Mouse (Mus musculus): ENCODE measurements around the gene Dab2. TPM values are rescaled to one million over a fixed set of nuclear protein-coding genes. Genes with fewer than 3 reads are reported as not detected.

The Dab2 gene
- polyA plus RNA-seq (2015; fragmentation: Nextera tagmentation; extraction: Ambion mirVana): 20.0 and 20.5 TPM in 2 replicates

GRCm38 (mm10) chr15:6299554-6299953, at the start of gene Dab2:
Gene Dab2, plus strand, starts transcription at chr15:6299788.
- Histone ChIP-seq H3K9ac (replicated peaks) (no peak within 1 kb of the TSS), H3K36me3 (no peaks in the 10 kb centered on the region), H3K4me2 (replicated peaks) (no peak within 1 kb of the TSS), H3K27me3 (no peaks in the 10 kb centered on the region), H3K27ac (no peak within 1 kb of the TSS), H3K4me1 (replicated peaks) (no peaks in the 10 kb centered on the region), H3K9me3 (no peaks in the 10 kb centered on the region), H3K4me3 (replicated peaks) (no peak within 1 kb of the TSS)
- no peak for ATAC-seq
- 66% methylated on average over 3 of the region's 3 CpGs for WGBS

GRCm38 (mm10) chr15:6253471-6253870, 46.1 kb upstream of the Dab2 start:
- Histone ChIP-seq H3K9ac (replicated peaks) (no peak overlapping the region), H3K36me3 (no peaks in the 10 kb centered on the region), H3K27ac (no peak overlapping the region), H3K4me1 (replicated peaks) (no peaks in the 10 kb centered on the region), H3K27me3 (no peaks in the 10 kb centered on the region), H3K4me3 (replicated peaks) (no peak overlapping the region), H3K4me2 (replicated peaks) (no peak overlapping the region), H3K9me3 (no peaks in the 10 kb centered on the region)
- ATAC-seq: no peak
- 84% methylated on average over 2 of the region's 2 CpGs for WGBS

GRCm38 (mm10) chr15:6254383-6254782, 45.2 kb upstream of the Dab2 start:
- Histone ChIP-seq H3K9ac (replicated peaks) (no peak overlapping the region), H3K27ac (no peak overlapping the region), H3K4me1 (replicated peaks) (no peaks in the 10 kb centered on the region), H3K27me3 (no peaks in the 10 kb centered on the region), H3K4me3 (replicated peaks) (no peak overlapping the region), H3K4me2 (replicated peaks) (no peak overlapping the region), H3K9me3 (no peaks in the 10 kb centered on the region), H3K36me3 (no peaks in the 10 kb centered on the region)
- WGBS: 94% methylated on average over 2 of the region's 2 CpGs
- no peak for ATAC-seq

GRCm38 (mm10) chr15:6257049-6257448, 42.5 kb upstream of the Dab2 start:
- 85% methylated on average over 2 of the region's 2 CpGs for WGBS
- Histone ChIP-seq H3K27me3 (no peaks in the 10 kb centered on the region), H3K9me3 (no peaks in the 10 kb centered on the region), H3K36me3 (no peaks in the 10 kb centered on the region), H3K9ac (replicated peaks) (no peak overlapping the region), H3K27ac (no peak overlapping the region), H3K4me3 (replicated peaks) (no peak overlapping the region), H3K4me2 (replicated peaks) (no peak overlapping the region), H3K4me1 (replicated peaks) (no peaks in the 10 kb centered on the region)
- no peak for ATAC-seq

- no peaks in the 10 kb centered on the region for H3K36me3 ChIP-seq
- H3K27ac ChIP-seq: no peak overlapping the region
- H3K4me3 ChIP-seq (replicated peaks): no peak overlapping the region
- no peak overlapping the region for H3K9ac ChIP-seq (replicated peaks)
- no peaks in the 10 kb centered on the region for H3K27me3 ChIP-seq
- H3K4me1 ChIP-seq (replicated peaks): no peaks in the 10 kb centered on the region
- H3K9me3 ChIP-seq: no peaks in the 10 kb centered on the region
- WGBS: 52% methylated on average over 3 of the region's 3 CpGs
- ATAC-seq: no peak
- no peak overlapping the region for H3K4me2 ChIP-seq (replicated peaks)
These were observed 39.4 kb upstream of the Dab2 start for GRCm38 (mm10) chr15:6259957-6260740.

GRCm38 (mm10) chr15:6260741-6261430, 38.7 kb upstream of the Dab2 start:
- no peak for ATAC-seq
- Histone ChIP-seq H3K4me3 (replicated peaks) (no peak overlapping the region), H3K9ac (replicated peaks) (no peak overlapping the region), H3K36me3 (no peaks in the 10 kb centered on the region), H3K4me1 (replicated peaks) (no peaks in the 10 kb centered on the region), H3K27me3 (no peaks in the 10 kb centered on the region), H3K27ac (no peak overlapping the region), H3K4me2 (replicated peaks) (no peak overlapping the region), H3K9me3 (no peaks in the 10 kb centered on the region)
- 86% methylated on average over 6 of the region's 6 CpGs for WGBS

GRCm38 (mm10) chr15:6267147-6267758, 32.3 kb upstream of the Dab2 start:
- no peaks in the 10 kb centered on the region for H3K36me3 ChIP-seq
- no peak overlapping the region for H3K4me2 ChIP-seq (replicated peaks)
- H3K9me3 ChIP-seq: no peaks in the 10 kb centered on the region
- H3K4me3 ChIP-seq (replicated peaks): no peak overlapping the region
- no peaks in the 10 kb centered on the region for H3K27me3 ChIP-seq
- WGBS: 84% methylated on average over 3 of the region's 3 CpGs
- H3K9ac ChIP-seq (replicated peaks): no peak overlapping the region
- H3K4me1 ChIP-seq (replicated peaks): no peaks in the 10 kb centered on the region
- no peak overlapping the region for H3K27ac ChIP-seq
- ATAC-seq: no peak

GRCm38 (mm10) chr15:6278606-6279468, 20.8 kb upstream of the Dab2 start:
- Histone ChIP-seq H3K27ac (no peak overlapping the region), H3K9ac (replicated peaks) (no peak overlapping the region), H3K9me3 (no peaks in the 10 kb centered on the region), H3K4me3 (replicated peaks) (no peak overlapping the region), H3K4me1 (replicated peaks) (no peaks in the 10 kb centered on the region), H3K36me3 (no peaks in the 10 kb centered on the region), H3K27me3 (no peaks in the 10 kb centered on the region), H3K4me2 (replicated peaks) (no peak overlapping the region)
- no peak for ATAC-seq
- 72% methylated on average over 11 of the region's 11 CpGs for WGBS

GRCm38 (mm10) chr15:6280021-6280451, 19.6 kb upstream of the Dab2 start:
- H3K4me3 ChIP-seq (replicated peaks): no peak overlapping the region
- H3K4me2 ChIP-seq (replicated peaks): no peak overlapping the region
- WGBS: 80% methylated on average over 4 of the region's 4 CpGs
- H3K36me3 ChIP-seq: no peaks in the 10 kb centered on the region
- ATAC-seq: no peak
- H3K9ac ChIP-seq (replicated peaks): no peak overlapping the region
- H3K27ac ChIP-seq: no peak overlapping the region
- no peaks in the 10 kb centered on the region for H3K4me1 ChIP-seq (replicated peaks)
- H3K9me3 ChIP-seq: no peaks in the 10 kb centered on the region
- H3K27me3 ChIP-seq: no peaks in the 10 kb centered on the region

GRCm38 (mm10) chr15:6283249-6283648, 16.3 kb upstream of the Dab2 start:
- Histone ChIP-seq H3K27me3 (no peaks in the 10 kb centered on the region), H3K9ac (replicated peaks) (no peak overlapping the region), H3K4me2 (replicated peaks) (no peak overlapping the region), H3K36me3 (no peaks in the 10 kb centered on the region), H3K27ac (no peak overlapping the region), H3K9me3 (no peaks in the 10 kb centered on the region), H3K4me1 (replicated peaks) (no peaks in the 10 kb centered on the region), H3K4me3 (replicated peaks) (no peak overlapping the region)
- ATAC-seq: no peak
- 89% methylated on average over 9 of the region's 9 CpGs for WGBS

- Histone ChIP-seq H3K4me1 (replicated peaks) (no peaks in the 10 kb centered on the region), H3K36me3 (no peaks in the 10 kb centered on the region), H3K4me3 (replicated peaks) (no peak overlapping the region), H3K27me3 (no peaks in the 10 kb centered on the region), H3K4me2 (replicated peaks) (no peak overlapping the region), H3K9ac (replicated peaks) (no peak overlapping the region), H3K9me3 (no peaks in the 10 kb centered on the region), H3K27ac (no peak overlapping the region)
- ATAC-seq: no peak
- WGBS: 82% methylated on average over 2 of the region's 2 CpGs
These were observed 3.5 kb upstream of the Dab2 start for GRCm38 (mm10) chr15:6296071-6296470.

Measured in midbrain, embryonic 13.5 days (tissue).